Mouse (Mus musculus) neural tube, embryonic 12.5 days (tissue): ENCODE results near the gene Sspn. TPM values are rescaled to one million over a fixed set of nuclear protein-coding genes. Genes with fewer than 3 reads are reported as not detected.

Experiments used
- ATAC-seq: fragments of 200-750 bp; cut with Nextera tagmentation; 2 replicates; pipeline ENCODE4 v1.8.0; 2017; ENCODE audit warnings: low read depth, mild to moderate bottlenecking, moderate TSS enrichment, moderate library complexity; ENCODE audit not compliant: low FRiP score
- H3K27ac ChIP-seq: fragments of 300-500 bp; sonication (generic); 2 replicates; pipeline ENCODE4 v1.5.1; 2016
- H3K27me3 ChIP-seq: fragments of 300-500 bp; sonication (generic); replicated peaks from 2 replicates; pipeline ENCODE4 v1.6.1; 2016; ENCODE audit warnings: mild to moderate bottlenecking
- H3K36me3 ChIP-seq: fragments of 300-500 bp; sonication (generic); 2 replicates; pipeline ENCODE4 v1.6.1; 2016; ENCODE audit warnings: mild to moderate bottlenecking
- H3K4me1 ChIP-seq: fragments of 300-500 bp; sonication (generic); 2 replicates; pipeline ENCODE4 v1.6.1; 2016
- H3K4me2 ChIP-seq: fragments of 300-500 bp; sonication (generic); replicated peaks from 2 replicates; pipeline ENCODE4 v1.6.1; 2016; ENCODE audit warnings: mild to moderate bottlenecking
- H3K4me3 ChIP-seq: fragments of 300-500 bp; sonication (generic); 2 replicates; pipeline ENCODE4 v1.5.1; 2016
- H3K9ac ChIP-seq: fragments of 300-500 bp; sonication (generic); 2 replicates; pipeline ENCODE4 v1.6.1; 2016; ENCODE audit warnings: mild to moderate bottlenecking
- H3K9me3 ChIP-seq: fragments of 300-500 bp; sonication (generic); 2 replicates; pipeline ENCODE4 v1.6.1; 2016; ENCODE audit warnings: mild to moderate bottlenecking
- WGBS: fragments of 180-500 bp; shearing (Covaris S2); methylation state at CpG from one replicate; pipeline ENCODE4 v1.1.7; 2016; 5-methylcytosine and 5-hydroxymethylcytosine counted together
- polyA plus RNA-seq: library from polyadenylated mRNA; unstranded; fragments of >200 nt; fragmentation: Nextera tagmentation; extraction: Ambion mirVana; gene quantifications from 2 replicates; pipeline ENCODE4 v1.2.1, GENCODE M21; 2016

Sspn gene
- polyA plus RNA-seq, 1 experiment from 2014 or later = 3.7 TPM

DNA sequence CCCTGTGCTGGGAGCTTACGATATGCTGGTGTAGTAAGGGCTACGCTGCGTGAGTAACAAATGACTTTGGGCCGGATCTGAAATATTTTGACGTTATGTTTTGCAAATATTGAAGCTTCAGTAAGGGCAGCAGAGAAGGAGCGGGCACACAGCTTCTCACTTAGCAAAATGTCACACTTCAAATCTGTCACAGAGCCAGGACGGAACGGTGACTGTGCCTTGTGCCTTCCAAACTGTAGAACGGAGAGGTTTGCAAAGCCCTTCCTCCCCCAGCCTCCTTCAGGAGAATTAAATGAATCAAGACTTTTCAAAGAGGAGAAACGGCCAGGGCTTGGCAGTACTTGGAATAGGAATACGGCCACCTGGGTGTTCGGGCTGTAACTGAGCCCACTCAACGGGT, 32.5 kb downstream of the Sspn start:
- no peak overlapping the region for H3K9ac ChIP-seq
- no peak overlapping the region for H3K4me3 ChIP-seq
- no peaks in the 10 kb centered on the region for H3K4me1 ChIP-seq
- H3K4me2 ChIP-seq = no peak overlapping the region
- H3K27ac ChIP-seq = no peak overlapping the region
- H3K27me3 ChIP-seq = no peaks in the 10 kb centered on the region
- H3K36me3 ChIP-seq = no peaks in the 10 kb centered on the region
- ATAC-seq = no peak
- WGBS = 89% methylated on average over 13 of the region's 13 CpGs
- H3K9me3 ChIP-seq = no peaks in the 10 kb centered on the region

DNA sequence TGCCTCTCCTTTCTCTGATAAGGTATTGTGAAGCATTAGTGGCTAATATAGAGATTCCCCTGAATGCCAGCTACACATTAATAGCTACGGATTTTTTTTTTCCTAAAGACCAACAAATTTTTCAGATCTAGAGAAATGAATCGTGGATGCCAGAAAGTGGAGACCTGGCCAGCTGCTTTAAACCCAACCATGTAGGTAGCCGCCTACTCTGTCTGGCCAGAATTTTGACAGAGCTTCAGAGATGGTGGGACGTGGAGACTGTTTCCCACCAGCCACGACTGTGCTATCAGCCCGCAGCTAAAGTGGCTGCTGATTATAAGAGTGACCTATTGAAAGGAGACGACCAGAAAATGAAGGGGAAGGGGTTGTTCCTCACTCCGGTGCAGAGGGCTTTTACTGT, 36.3 kb downstream of the Sspn start:
- Histone ChIP-seq H3K36me3 (no peaks in the 10 kb centered on the region), H3K4me1 (no peaks in the 10 kb centered on the region; the same call in 1 of the 2 replicates), H3K9ac (no peak overlapping the region), H3K4me3 (no peak overlapping the region), H3K27me3 (no peaks in the 10 kb centered on the region), H3K27ac (no peak overlapping the region), H3K9me3 (no peaks in the 10 kb centered on the region), H3K4me2 (no peak overlapping the region)
- WGBS = 80% methylated on average over 8 of the region's 8 CpGs
- no peak for ATAC-seq

DNA sequence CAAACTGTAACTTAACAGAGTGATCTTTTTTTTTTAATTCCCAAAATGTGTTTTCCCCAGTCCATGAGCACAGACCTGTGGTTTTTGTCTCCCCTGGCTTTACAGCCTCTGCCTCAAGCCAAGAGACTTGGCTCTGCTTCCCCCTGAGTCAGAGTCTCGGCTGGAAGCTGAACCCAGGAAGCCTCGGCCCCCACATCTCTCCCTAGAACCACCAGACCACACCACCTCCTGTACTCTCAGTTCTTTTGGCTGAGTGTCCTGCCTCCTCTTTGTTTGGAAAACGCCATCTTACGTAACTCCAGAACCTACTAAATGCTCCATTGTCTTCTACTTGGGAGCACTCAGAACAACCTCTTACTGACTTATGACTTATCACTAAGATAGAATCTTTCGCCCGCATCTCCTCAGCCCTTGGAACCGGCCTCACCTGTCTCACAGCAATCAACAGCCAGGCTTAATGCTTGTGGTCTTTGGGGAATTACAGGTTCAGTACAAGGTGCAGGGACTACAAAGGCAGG, 36.9 kb downstream of the Sspn start:
- Histone ChIP-seq H3K9me3 (no peaks in the 10 kb centered on the region), H3K36me3 (no peaks in the 10 kb centered on the region), H3K4me3 (no peak overlapping the region), H3K9ac (no peak overlapping the region), H3K4me1 (no peaks in the 10 kb centered on the region; the same call in 1 of the 2 replicates), H3K27me3 (no peaks in the 10 kb centered on the region), H3K27ac (no peak overlapping the region), H3K4me2 (no peak overlapping the region)
- 86% methylated on average over 7 of the region's 7 CpGs for WGBS
- ATAC-seq = no peak

DNA sequence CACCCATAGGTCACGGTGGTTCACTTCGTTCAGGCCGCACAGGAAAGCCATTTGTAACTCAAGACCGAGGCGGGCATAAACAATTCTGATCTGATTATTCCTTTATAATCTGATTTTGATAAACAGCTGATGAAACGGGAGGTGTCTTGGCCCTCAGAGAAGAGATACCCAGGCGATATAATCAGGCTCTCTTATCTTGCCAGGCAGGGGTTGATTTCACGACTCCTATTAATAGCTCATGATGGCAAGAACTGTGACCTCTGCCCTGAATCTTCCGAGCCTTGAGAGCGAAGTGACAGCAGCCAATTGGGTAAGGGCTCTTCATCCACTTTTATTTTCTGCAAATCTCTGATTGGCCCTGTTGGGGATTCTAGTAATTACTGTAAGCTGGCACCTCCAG, 37.4 kb downstream of the Sspn start:
- Histone ChIP-seq H3K9me3 (no peaks in the 10 kb centered on the region), H3K4me3 (no peak overlapping the region), H3K4me2 (no peak overlapping the region), H3K4me1 (no peaks in the 10 kb centered on the region; the same call in 1 of the 2 replicates), H3K27ac (no peak overlapping the region), H3K9ac (no peak overlapping the region), H3K36me3 (no peaks in the 10 kb centered on the region), H3K27me3 (no peaks in the 10 kb centered on the region)
- ATAC-seq = no peak
- WGBS = 80% methylated on average over 10 of the region's 10 CpGs

DNA sequence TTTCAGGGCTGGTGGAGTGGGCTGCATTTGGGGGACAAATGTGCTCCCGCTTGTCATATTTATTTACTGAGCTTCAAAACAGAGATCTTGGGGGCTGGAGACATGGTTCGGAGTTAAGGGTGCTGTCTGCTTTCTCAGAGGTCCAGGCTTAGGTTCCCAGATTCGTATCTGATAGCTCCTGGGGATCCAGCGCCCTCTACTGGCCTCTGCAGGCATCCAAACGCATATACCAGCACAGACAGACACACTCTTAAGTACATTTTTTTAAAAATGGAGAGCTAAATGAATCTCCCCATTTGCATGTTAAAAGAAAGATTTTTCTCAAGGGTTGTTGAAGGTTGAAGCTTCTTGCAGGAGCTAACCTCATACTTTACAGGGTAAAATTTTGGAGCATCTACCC, 38.1 kb downstream of the Sspn start:
- Histone ChIP-seq H3K4me2 (no peak overlapping the region), H3K4me1 (no peaks in the 10 kb centered on the region; the same call in 1 of the 2 replicates), H3K9me3 (no peaks in the 10 kb centered on the region), H3K27ac (no peak overlapping the region), H3K27me3 (no peaks in the 10 kb centered on the region), H3K4me3 (no peak overlapping the region), H3K36me3 (no peaks in the 10 kb centered on the region), H3K9ac (no peak overlapping the region)
- no peak for ATAC-seq
- WGBS = 70% methylated on average over 5 of the region's 5 CpGs

DNA sequence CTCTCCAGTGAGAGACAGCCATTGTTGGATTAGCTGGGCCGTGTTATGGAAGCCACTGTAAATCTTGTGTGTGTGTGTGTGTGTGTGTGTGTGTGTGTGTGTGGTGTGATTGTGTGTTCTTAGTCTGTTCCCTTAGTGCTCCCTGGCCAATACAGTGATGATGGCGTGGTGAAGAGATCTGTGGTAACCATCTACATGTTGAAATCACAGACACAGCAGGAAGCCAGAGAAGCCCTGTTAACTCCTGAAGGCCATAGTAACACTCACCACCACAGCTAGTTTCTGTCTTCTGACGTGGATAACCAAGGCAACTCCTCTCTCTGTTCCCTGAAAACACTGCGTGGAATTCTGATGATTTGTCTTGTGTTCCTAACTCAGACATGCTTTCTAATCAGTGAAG, 40.7 kb downstream of the Sspn start:
- no peaks in the 10 kb centered on the region for H3K27me3 ChIP-seq
- no peak overlapping the region for H3K4me3 ChIP-seq
- no peak overlapping the region for H3K4me2 ChIP-seq
- 80% methylated on average over 4 of the region's 4 CpGs for WGBS
- H3K9ac ChIP-seq = no peak overlapping the region
- H3K36me3 ChIP-seq = no peaks in the 10 kb centered on the region
- no peak for ATAC-seq
- no peaks in the 10 kb centered on the region for H3K9me3 ChIP-seq
- H3K27ac ChIP-seq = no peak overlapping the region
- H3K4me1 ChIP-seq = no peaks in the 10 kb centered on the region; the same call in 1 of the 2 replicates

DNA sequence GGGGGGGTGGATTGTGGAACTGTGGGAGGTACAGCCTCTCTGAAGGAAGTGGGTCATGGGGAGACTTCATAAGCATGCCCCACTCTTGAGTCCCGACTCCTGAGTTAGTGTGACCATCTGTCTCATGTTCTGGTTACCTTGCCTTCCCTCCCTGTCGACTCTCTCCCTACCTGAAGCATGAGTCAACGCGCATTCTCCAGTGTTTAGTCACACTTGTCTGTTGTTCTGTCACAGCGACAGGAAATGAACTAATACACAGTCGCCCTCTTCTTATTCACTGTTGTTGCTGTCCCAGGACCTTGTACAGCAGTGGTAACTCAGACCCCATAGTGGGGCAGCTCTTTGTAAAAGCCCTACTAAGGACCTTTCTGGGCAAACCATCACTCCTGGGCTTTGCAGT, 41.4 kb downstream of the Sspn start:
- Histone ChIP-seq H3K27me3 (no peaks in the 10 kb centered on the region), H3K27ac (no peak overlapping the region)
- 84% methylated on average over 6 of the region's 6 CpGs for WGBS

DNA sequence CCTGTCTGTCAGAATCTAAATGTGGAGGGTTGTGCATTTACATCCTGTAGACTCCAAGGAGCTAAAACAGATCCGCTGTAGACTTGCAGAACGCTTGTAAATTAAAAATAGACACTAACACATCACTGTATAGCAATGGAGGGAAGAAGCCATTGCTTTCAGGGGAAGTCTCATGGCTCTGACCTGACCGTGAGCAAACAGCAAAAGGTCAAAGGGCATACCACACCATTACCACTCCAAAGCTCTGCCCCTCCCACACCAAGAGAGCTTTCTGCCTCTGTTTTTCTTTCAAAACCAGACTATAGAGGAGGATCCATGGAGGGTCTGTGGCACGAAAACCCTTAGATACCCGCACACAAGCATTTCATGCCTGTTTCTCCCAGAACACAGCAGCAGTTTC, 41.9 kb downstream of the Sspn start:
- Histone ChIP-seq H3K4me3 (no peak overlapping the region), H3K36me3 (no peaks in the 10 kb centered on the region), H3K9ac (no peak overlapping the region), H3K27me3 (no peaks in the 10 kb centered on the region), H3K4me1 (no peaks in the 10 kb centered on the region; the same call in 1 of the 2 replicates), H3K9me3 (no peaks in the 10 kb centered on the region), H3K27ac (no peak overlapping the region), H3K4me2 (no peak overlapping the region)
- no peak for ATAC-seq
- WGBS = 66% methylated on average over 5 of the region's 5 CpGs

More for the DNA sequence above, 41.4 kb downstream of the Sspn start:
- Histone ChIP-seq H3K4me1 (no peaks in the 10 kb centered on the region; the same call in 1 of the 2 replicates), H3K36me3 (no peaks in the 10 kb centered on the region), H3K9ac (no peak overlapping the region), H3K4me3 (no peak overlapping the region), H3K4me2 (no peak overlapping the region), H3K9me3 (no peaks in the 10 kb centered on the region)
- ATAC-seq = no peak

DNA sequence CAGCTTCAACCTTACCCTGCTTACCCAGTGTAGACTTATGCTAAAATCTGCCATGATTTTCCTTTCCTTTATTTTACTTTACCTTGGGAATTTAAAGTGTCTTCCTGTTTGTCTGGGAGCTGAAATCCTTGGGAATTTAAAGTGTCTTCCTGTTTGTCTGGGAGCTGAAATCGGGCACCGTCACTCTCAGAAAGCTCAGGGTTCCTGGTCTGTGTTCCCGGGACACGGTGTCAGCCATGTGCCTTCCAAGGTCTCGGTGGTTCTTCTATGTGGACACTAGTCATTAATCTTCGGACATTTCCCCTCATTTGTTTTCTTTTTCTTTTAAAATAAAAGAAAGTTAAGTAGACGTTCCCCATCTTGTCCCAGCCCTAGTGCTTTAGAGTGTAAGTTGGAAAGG, 43.3 kb downstream of the Sspn start:
- Histone ChIP-seq H3K4me1 (no peaks in the 10 kb centered on the region; the same call in 1 of the 2 replicates), H3K4me3 (no peak overlapping the region), H3K9ac (no peak overlapping the region), H3K36me3 (no peaks in the 10 kb centered on the region), H3K27ac (no peak overlapping the region), H3K27me3 (no peaks in the 10 kb centered on the region), H3K9me3 (no peaks in the 10 kb centered on the region), H3K4me2 (no peak overlapping the region)
- WGBS = 81% methylated on average over 7 of the region's 7 CpGs
- ATAC-seq = no peak

DNA sequence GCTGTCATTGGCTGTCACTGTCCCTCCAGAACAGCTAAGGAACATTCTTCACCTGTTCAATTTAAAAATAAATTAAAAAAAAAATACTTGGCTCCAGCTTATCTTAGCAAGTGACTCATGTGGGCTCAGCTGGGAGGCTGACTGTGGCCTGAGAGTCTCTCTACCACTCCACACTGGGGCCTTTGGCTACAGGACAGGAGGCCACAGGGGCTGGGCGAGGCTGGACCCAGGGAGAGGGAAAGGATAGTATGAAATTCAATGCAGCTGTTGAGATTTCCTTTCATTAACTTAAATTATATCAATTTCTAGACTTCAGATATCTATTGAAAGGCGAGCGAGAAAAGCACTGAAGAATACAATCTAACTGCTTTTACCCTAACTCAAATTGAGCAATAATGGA, 45.9 kb downstream of the Sspn start:
- Histone ChIP-seq H3K4me3 (no peak overlapping the region), H3K27ac (no peak overlapping the region), H3K4me1 (no peaks in the 10 kb centered on the region; the same call in 1 of the 2 replicates), H3K36me3 (no peaks in the 10 kb centered on the region), H3K4me2 (no peak overlapping the region), H3K9me3 (no peaks in the 10 kb centered on the region), H3K27me3 (no peaks in the 10 kb centered on the region), H3K9ac (no peak overlapping the region)
- 89% methylated on average over 3 of the region's 3 CpGs for WGBS
- ATAC-seq = no peak

DNA sequence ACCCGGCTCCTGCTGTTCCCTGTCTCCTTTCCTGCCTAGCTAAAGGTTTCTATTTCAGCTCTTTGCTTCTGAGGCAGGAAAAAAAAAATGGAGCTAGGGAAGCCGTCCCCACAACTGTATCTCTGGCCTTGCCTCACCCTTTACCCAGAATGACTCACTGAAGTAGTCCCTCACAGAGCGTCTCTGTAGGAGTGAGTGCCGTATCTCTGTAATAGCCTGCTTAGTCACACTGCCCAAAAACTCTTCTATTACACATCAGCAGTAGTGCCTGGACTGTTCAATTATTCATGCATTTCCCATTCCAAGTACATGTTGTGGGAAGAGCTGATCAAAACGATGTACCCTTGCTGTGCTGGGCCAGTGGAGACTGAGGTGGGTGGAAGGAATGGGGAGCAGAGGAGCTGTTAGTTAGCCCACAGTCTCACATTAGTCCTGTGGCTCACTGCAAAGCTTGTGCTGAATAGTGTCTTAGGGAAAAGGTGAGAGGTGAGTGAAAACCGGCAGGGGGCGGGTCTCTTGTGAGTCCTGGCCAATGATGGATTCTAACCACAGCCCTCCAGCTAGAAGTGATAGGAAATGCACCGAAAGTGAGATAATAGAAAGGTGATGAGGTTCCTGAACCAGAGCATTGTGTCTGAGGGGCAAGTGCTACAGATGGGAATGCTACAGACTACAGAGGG, 46.5 kb downstream of the Sspn start:
- 73% methylated on average over 8 of the region's 8 CpGs for WGBS
- ATAC-seq = no peak

DNA sequence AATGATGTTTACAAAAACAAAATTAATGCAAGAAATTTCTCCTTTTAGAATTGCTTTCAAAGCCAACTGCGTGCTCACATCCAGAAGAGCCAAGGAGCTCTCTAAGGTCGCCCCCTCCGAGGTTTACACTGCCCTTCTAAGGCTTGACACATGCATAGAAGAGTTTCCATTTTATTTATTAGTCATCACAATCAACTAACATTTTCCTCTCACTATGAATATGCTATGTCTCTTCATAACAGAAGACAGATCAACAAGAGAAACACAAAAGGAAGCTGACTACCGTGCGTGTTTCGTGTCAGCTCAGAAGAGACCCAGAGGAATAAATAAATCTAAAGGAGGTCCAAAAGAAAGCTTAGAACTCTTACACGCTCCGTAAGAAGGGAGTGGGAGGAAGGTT, 49.6 kb downstream of the Sspn start:
- no peak for ATAC-seq
- Histone ChIP-seq H3K4me2 (no peak overlapping the region), H3K9me3 (no peaks in the 10 kb centered on the region), H3K4me1 (no peaks in the 10 kb centered on the region), H3K27me3 (no peaks in the 10 kb centered on the region), H3K36me3 (no peaks in the 10 kb centered on the region), H3K4me3 (no peak overlapping the region), H3K9ac (no peak overlapping the region), H3K27ac (no peak overlapping the region)
- WGBS = 89% methylated on average over 8 of the region's 8 CpGs

More for the DNA sequence above, 46.5 kb downstream of the Sspn start:
- Histone ChIP-seq H3K27me3 (no peaks in the 10 kb centered on the region), H3K4me3 (no peak overlapping the region), H3K4me2 (no peak overlapping the region), H3K9ac (no peak overlapping the region), H3K4me1 (no peaks in the 10 kb centered on the region), H3K9me3 (no peaks in the 10 kb centered on the region), H3K36me3 (no peaks in the 10 kb centered on the region), H3K27ac (no peak overlapping the region)

DNA sequence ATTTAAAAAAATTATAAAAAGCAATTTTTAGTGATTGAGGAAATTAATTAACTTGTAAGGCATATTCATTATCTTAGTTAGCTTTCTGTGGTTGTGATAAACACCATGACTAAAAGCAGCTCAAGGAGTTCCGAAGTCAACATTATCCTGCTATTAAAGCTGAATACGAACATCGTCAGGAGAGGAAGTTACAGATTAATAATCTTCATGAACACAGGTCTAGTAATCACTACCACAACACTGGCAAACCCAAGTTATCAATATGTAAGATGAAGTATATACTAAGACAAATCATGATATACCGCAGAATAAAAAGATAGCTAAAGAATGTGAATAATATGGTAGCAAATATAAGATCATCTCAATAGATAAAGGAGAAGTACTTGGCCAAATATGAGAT, 50.9 kb downstream of the Sspn start:
- whole genome bisulfite sequencing = 97% methylated on average over 4 of the region's 4 CpGs
- no peaks in the 10 kb centered on the region for H3K4me1 ChIP-seq
- H3K9ac ChIP-seq = no peak overlapping the region
- no peaks in the 10 kb centered on the region for H3K9me3 ChIP-seq
- no peaks in the 10 kb centered on the region for H3K27me3 ChIP-seq
- H3K4me2 ChIP-seq = no peak overlapping the region
- no peak for ATAC-seq
- H3K4me3 ChIP-seq = no peak overlapping the region
- no peak overlapping the region for H3K27ac ChIP-seq
- H3K36me3 ChIP-seq = no peaks in the 10 kb centered on the region
